Mouse (Mus musculus) central nervous system, embryonic 11.5 days (tissue): Measurements from ENCODE around the gene Cfap97d2. TPM values are rescaled to one million over a fixed set of nuclear protein-coding genes. Genes with fewer than 3 reads are reported as not detected.

Experiments
- polyA plus RNA-seq: library from polyadenylated mRNA; depleted of rRNA; stranded (reverse); fragments of >200 nt; gene quantifications from 2 replicates; pipeline ENCODE4 v1.2.3, GENCODE M21; 2012; rRNA removed

The Cfap97d2 gene
- polyA plus RNA-seq: 1.4 and 1.7 TPM in 2 replicates

DNA sequence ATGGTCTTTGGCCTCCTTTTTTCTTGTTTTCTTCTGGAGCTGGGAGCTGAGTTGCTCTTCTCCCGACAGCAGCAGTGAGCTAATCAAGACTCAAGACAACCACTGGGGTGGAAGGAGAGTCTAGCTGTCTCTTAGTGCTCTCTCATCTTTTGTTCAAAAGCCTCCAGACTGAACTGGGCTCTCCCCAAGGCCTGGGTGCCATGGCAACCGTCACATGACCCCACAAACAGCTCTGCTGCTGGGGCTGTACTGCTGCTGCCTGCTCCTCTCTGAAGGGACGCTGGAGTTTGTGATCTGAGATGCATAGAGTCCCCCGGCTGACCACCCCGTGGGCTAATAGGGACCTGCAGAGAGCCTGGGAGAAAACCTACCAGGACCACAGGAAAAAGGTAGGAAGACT, at the start of gene Cfap97d2:
TSS of gene Cfap97d2 (plus strand) at position 222 of the 400 bp plus-strand sequence.

DNA sequence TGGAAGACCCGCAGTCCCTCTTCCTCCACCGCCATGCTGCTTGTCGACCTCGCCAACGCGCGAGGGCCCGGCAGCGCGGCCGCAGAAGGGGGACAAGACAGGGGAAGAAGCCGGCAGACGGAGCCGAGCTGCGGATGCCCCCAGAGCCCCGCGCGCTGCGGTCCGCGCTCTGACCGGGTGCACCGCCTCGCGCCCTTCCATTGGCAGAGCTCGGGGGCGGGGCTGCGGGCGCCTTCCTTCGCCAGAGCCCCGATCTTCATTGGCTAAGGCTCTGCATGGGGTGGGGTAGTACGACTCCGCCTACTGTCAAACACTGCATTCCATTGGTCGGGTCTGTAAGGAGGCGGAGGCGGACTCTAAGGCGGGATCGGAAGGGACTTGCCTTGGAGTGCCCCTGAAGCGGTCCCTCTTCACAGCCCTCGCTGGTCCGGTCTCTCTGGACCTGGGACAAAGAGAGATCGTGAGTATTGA, 28.2 kb upstream of the Cfap97d2 start, which contains the start of gene Rasa3:
TSS of gene Rasa3 (minus strand) at position 191 of the 471 bp plus-strand sequence.

DNA sequence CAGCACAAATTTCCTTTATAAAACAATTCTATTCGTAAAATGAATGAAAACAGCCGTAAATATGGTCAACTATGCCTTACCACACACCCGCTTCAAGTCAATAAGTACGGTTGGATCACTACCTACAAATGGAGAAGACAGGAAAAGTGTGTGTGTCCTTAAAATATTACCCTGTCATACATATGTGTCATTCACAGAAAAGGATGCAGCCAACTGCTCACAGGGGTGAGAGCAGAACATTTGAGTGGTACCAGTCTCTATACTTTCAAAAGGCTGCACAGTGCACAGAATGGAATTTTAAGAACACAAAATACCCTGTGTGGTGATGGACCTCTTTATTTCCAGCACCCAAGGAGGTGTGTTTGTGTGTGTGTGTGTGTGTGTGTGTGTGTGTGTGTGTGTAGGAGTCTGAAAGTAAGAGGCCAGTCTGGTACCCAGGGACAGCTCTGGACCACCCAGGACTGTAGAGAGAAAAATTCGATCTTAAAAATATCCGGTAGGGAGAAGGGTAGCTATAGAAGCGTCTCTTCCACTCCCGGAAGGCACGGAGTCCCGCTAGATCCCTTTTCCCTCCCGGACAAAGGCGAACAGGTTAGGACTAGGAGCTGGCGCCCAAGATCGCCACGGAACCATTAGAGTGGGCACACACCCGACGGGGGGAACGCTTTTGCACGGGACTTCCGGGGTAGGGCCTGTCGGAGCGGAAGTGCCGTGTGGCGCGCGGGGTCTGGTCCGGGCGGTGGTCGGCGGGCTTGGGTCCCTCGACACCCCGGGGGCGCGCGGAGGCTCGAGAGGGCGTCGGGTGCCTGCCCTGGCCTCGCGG, 51.5 kb downstream of the Cfap97d2 start, which contains the start of gene Cdc16:
TSS of gene Cdc16 (plus strand) at position 695 of the 823 bp plus-strand sequence.

DNA sequence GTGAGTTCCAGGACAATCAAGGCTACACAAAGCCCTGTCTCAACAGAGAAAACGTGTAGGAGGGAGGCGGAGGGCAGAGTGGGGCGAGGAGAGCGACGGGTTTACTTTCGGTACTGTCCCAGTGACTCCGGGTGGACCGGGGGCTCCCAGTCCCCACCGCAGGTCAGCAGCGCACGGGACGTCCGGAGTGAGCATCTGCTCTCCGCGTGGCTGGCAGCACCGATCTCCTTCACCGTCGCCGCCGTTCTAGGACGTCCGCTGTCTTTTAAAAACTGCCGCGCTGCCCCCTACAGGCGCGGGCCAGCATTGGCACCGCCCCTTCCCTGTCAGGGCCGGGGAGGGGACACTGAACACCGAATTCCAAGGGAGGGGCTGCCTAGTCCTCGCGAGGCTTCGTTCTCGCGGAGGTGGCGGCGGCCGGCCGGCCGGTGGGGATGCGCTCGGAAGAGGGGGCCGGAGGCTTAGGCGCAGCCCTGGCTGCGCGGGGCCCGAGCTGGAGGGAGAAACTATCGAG, 79.6 kb downstream of the Cfap97d2 start, which contains the start of gene Upf3a:
TSS of gene Upf3a (plus strand) at position 366 of the 514 bp plus-strand sequence.

Other genes with a start within 250 kb of the Cfap97d2 start
- 12.3 and 12.8 TPM in 2 replicates for gene Gas6, start 211.4 kb upstream of the Cfap97d2 start, polyA plus RNA-seq
- gene 1700029H14Rik, start 143.4 kb upstream of the Cfap97d2 start, polyA plus RNA-seq: not detected in 2 replicates
- gene Rasa3, start 28.3 kb upstream of the Cfap97d2 start, polyA plus RNA-seq: 18.8 and 23.7 TPM in 2 replicates
- 163 and 172 TPM in 2 replicates for gene Cdc16, start 51.8 kb downstream of the Cfap97d2 start, polyA plus RNA-seq
- 30.9 and 68.3 TPM in 2 replicates for gene Upf3a, start 79.7 kb downstream of the Cfap97d2 start, polyA plus RNA-seq
- gene AF366264, start 132.5 kb downstream of the Cfap97d2 start, polyA plus RNA-seq: not detected in 2 replicates
- 28.4 and 29.7 TPM in 2 replicates for gene Champ1, start 163.8 kb downstream of the Cfap97d2 start, polyA plus RNA-seq
- gene Coprs, start 184.4 kb downstream of the Cfap97d2 start, polyA plus RNA-seq: 47.8 and 59.9 TPM in 2 replicates